Mouse (Mus musculus): Measurements from ENCODE around the gene Pum3.

- TF ChIP-seq CTCF (conservative IDR thresholded peaks at IDR 0.05; ENCODE audit: low read length) (no peak), NANOG (IDR thresholded peaks at IDR 0.05; ENCODE audit: borderline replicate concordance, low read length) (no peak), POU5F1 (IDR thresholded peaks at IDR 0.05; ENCODE audit: borderline replicate concordance, low read length) (no peak)
Observed at GRCm38 (mm10) chr19:27392431-27392830, 37.2 kb downstream of the Pum3 start.

Measured in E14TG2a.4 (cell line).